Mouse (Mus musculus) cerebellum, adult 9-11 months (tissue): ENCODE data around the gene Sbno2.
"Not testable (repeated sequence)": the region's sequence is repeated elsewhere in the genome, so short reads cannot be mapped to it uniquely, and the experiment has no call there.

Experiments used
- DNase-seq: peaks from one replicate; pipeline ENCODE4 v3.0.0; 2022

Sbno2 gene

DNA sequence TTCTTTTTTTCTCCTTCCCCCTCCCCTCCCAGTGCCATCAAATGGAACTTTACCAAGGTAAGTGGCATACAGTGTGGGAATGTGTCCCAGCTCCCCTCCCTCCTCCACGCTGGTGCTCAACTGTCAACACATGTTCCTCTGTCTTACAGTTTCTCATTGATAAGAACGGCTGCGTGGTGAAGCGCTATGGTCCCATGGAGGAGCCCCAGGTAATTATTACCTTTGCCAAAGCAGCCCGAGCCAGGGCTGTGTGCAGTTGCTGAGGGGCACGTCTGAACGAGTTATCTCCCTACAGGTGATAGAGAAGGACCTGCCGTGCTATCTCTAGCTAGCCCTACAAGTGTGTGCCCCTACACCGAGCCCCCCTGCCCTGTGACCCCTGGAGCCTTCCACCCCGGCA is 49.5 kb downstream of the Sbno2 start:
- DNase-seq = no peak

DNA sequence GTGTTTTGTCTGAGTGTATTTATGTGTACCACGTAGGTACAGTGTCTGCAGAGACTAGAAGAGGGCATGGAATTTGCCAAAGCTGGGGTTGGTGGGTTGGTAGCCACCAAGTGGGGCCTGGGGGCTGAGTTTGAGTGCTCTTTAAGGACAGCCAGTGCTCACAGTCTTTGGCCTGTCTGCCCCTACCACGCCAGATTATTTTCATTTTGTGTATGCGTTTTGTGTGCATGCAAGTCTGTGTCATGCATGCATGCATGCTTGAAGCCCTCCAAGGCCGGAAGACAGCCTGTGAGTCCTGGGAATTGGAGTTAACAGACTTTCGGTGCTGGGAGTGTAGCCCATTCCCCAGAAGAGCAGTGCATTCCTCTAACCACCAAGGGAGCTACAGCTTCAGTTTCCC is 50.0 kb downstream of the Sbno2 start:
- no peak for DNase-seq

DNA sequence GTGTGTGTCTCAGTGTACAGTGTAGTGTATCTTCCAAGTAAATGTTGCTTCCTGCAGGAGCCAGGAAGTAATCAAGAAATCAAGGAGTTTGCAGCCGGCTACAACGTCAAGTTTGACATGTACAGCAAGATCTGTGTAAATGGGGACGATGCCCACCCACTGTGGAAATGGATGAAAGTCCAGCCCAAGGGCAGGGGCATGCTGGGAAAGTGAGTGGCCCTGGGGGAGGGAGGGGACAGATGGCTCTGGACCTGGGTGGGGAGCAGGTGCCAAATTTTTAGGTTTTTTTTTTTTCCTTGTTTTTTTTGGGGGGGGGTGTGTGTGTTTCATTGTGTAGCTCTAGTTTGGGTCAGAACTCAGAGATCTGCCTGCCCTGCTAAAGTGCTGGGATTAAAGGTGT is 50.5 kb downstream of the Sbno2 start:
- DNase-seq = peak; percentile 70

DNA sequence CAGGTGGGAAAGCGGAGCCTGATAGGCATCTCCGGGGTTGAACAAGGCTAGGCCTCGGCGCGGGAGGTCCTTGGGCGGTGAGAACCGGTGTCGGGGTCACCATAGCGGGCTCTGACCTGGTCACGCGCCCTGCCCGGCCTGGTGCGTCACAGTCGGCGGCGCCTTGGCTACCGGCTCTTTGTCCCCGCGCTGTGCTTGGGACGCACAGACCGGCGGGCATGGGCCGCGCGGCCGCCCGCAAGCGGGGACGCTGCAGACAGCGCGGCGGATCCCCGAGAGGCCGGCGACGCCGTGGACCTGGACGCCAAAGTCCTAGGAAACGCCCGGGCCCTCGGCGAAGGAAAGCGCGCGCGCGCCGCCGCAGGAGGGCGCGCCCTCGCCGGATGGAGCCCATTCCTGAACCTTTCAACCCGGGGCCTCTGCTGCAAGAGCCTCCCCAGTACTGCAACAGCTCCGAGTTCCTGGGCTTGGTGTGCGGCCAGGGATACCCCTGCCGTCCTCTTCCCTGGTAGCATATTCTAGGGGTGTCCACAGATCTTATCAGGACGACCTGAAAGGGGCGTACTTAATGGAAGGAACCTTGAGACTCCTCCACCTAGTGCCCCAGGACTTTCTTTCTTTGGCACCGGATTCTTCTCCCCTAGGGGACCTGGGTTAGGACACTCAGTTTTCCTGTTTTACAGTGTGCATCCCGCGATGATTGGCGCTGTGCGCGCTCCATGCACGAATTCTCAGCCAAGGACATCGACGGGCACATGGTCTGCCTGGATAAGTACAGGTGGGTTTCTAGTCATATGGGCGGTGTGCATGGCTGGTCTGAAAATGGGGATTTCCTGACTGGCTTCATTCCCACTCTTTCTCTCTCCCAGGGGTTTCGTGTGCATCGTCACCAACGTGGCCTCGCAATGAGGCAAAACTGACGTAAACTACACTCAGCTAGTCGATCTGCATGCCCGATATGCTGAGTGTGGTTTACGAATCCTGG is 51.2 kb downstream of the Sbno2 start:
- DNase-seq = peak; percentile 78

DNA sequence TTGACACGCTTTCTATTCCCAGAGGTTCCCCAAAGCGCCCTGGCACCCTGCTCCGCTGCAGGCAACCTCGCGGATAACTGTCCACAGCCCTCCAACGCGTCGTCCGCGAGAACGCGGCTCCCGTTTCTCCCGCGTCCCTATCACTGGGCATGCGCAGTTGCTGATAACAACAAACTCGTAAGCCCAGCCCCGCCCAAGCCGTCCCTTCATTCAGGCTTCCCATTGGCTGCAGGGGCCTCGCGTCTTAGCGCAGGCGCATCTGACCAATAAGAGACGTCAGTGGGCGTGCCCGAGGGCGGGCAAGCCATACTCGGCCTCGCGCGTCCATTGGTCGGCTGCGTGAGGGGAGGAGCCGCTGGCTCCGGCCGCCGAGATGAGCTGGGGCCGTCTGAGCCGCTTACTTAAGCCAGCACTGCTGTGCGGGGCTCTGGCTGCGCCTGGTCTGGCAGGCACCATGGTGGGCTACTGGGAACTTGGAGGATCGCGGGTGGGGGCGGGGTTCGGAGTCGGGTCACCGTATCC is 52.1 kb downstream of the Sbno2 start:
- peak; percentile 100 for DNase-seq

DNA sequence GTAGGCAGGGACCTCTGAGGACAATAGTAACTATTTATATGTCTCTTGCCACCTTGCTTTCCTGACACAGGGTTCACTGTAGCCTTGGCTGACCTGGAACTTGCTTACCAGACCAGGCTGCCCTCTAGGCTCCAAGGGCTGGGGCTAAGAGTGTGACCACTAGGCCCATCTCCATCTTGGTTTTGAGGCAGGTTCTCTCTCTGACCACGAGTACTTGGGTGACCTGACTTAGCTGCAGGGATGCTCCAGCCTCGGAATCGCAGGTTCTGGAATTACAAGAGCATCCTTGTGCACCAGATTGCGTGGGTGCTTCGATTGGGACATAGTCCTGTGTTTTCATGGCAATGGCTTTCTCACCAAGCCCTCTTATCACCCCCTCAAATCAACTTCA is 53.0 kb downstream of the Sbno2 start:
- DNase-seq = peak; percentile 54

DNA sequence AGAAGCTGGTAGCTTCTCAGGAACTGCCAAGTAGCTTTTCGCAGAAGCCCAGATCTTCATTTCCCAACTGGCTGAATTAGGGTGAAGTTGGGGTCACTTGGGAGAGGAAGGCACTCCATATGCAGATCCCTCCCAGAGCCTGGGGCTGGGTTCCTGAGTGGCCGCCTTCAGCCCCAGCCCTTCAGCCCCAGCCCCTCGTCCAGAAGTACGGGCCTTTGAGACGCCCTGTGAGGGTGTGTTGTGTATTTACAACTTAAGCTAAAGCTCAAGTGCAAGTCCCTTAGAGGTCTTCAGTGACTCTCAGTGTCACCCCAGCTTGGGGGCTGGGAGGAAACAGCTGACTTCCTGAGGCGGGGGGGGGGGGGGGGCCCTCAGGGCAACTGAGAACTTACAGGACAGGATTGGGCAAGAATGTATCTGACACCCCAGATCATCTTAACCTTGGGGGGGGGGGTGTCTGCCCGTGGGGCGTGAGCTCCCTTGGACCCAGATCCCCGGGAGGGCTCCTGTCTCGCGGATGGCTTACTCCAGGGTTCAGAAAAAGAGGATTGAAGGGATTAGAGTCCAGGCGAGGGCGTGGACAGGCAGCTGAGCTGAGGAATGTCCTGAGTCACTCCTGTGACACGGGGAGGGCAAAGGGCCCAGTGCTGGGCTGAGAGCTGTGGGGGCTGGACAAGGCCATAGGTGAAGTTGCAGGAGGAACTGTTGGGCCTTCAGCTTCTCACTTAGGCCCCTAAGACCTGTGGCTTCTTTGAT is 53.6 kb downstream of the Sbno2 start:
- DNase-seq = peak; percentile 53

DNA sequence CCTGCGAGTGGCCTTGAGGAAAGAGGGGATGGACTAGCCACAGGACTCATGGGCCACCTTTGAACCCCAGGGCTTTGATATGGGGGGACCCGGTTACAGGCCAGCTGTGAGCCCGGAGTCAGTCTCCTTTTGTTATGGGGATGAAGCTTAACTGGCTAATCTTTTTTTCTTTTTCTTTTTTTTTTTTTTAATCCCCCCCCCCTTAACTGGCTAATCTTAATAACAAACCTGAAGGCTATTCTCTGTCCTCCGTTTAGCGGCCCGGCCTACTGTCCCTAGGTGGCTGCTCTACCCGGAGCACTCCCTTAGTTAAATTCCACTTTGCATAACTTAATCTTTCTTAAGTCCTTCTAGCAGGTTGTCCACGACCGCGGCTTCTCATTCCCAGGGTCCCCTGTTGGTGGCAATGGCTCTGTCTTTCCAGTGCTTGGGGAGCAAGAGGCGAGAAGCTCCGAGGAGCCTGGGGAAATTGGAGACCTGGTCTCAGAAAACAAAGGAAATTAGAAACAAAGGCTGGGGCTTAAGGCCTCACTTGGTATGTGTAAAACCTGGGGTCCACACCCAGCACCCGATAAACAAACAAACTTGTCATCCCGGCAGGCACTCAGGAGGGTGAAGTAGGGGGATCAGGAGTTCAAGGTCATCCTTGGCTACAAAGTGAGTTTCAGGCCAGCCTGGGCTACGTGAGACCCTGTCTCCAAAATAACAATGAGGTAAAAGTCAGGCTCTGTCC is 54.3 kb downstream of the Sbno2 start:
- DNase-seq = peak; percentile 32

DNA sequence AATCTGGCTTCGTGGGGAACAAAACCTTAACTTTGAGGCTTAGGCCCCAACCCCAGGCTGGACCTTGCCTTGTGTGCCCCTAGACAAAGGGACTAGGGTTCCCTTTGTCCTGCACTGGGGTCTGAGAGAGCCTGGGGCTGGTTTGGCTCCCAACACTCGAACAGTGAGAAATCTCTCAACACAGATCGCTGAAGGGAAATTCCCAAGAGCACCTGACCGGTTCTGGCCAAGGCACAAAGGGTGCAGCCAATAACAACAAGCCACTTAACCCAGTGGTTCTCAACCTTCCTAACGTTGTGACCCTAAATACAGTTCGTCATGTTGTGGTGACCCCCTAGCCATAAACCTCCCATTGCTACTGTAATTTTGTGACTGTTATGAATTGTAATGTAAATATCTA is 55.1 kb downstream of the Sbno2 start:
- DNase-seq = no peak

DNA sequence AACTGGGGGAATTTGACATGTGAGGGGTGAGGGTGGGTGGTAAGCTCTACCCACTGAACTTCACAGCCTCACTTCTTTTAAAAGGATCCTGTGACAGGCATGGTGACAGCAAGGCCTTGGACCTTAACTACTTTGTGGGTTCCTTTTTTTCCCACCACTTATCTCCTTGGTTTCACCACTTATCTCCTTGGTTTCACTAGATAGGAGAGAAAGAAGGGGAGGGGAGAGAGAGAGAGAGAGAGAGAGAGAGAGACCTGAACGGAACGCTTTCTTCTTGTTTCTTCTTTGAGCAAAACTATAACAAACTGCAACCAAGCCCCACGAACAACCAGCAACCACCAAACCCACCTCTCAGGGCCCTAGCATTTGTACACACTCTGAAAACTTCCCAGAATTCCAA is 56.5 kb downstream of the Sbno2 start:
- DNase-seq = no peak

DNA sequence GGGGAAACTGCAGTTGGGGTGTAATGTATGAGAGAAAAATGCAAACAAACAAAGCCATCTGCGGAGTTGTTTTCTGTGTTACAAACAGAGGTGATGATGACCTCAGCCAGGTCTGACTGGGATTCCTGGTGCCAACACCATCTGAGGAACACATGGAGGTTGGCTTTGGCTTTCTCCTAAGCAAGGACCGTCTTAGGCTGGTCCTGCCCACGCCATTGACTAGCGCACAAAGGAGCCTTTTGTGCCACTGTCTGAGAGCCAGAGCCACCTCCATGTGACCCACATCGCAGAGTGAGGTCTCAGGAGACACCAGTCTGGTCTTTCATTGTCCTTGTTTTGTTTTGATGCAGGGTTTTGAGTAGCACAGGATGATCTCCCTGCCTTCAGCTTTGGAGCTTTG is 57.0 kb downstream of the Sbno2 start:
- DNase-seq = no peak

DNA sequence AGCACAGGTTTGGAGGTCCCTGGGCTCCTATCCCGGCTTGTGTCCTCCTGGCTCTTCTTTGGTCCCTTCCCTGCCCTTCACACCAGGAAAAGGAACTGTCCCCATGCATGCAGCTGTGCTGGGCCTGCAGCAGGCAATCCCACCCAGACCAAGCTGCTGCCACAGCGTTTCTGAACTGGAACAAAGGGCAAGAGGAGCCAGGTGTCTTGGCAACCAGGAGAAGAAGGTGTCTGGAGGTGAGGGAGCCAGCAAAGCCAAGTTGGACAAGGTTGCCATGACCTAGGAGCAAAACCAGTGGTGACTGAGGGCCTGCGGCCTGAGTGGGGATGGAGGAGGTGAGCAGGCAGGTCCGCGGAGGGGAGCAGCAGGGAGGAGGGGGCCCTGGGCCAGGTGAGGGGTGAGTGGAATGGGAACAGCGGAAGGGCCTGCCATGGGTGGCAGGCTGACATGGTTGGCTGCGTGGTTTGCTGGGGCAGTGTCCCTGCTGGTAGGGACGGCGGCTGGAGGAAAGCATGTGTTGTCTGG is 58.3 kb downstream of the Sbno2 start, which contains the start of gene Gpx4:
Gene Gpx4 (plus strand): TSS at position 126 of the 525 bp plus-strand sequence.
- peak; percentile 16 for DNase-seq

DNA sequence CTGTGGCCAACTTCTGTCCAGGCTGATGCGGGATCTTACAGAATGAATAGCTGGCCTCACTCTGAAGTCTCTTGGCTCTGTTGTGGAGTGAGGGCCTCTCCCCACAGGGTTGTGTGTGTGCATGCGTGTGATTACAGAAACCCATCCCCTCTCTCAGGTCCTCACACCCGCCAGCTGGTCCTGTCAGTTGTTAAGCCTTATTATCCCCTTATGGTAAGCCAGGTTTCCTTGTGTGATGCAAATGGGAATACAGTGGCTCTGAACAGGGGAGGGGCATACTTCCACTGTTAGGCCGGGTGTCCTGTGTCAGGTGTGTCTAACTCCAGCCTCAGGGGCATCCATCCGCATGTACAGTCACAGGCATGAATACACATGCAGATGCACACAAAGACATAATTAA is 59.6 kb downstream of the Sbno2 start:
- no peak for DNase-seq

DNA sequence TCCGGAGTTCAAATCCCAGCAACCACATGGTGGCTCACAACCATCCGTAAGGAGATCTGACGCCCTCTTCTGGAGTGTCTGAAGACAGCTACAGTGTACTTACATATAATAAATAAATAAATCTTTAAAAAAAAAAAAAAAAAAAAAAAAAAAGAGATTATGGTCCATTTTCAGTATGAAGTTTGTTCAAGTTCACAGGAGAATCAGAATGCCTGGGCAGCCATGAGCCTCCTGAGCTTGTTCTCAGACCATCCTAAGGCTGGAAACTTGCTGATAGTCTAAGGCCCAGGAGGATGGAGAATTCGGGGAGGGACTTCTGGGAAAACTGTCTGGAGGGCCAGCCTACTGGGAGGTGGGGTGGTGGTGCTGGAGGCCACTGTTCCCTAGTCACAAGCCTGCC is 60.0 kb downstream of the Sbno2 start:
- not testable (repeated sequence) for DNase-seq

DNA sequence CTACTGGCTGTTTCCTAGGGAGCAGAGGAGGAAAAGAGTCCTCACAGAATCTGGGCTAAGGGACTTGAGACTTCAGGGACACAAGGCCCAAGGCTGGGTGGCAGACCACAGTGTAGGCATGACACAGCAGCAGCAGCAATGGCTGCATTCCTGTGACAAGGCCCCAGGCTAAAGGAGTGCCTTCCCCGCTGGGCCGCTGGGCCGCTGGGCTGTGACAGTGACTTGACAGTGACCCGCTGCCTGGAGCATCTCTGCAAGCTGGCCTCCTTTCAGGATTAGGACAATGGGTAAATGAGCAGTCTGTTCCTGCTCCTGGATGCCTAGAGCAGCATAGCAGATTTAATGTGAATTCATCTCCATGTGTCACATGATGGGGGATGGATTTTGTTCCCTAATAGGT is 61.3 kb downstream of the Sbno2 start:
- DNase-seq = peak; percentile 52

DNA sequence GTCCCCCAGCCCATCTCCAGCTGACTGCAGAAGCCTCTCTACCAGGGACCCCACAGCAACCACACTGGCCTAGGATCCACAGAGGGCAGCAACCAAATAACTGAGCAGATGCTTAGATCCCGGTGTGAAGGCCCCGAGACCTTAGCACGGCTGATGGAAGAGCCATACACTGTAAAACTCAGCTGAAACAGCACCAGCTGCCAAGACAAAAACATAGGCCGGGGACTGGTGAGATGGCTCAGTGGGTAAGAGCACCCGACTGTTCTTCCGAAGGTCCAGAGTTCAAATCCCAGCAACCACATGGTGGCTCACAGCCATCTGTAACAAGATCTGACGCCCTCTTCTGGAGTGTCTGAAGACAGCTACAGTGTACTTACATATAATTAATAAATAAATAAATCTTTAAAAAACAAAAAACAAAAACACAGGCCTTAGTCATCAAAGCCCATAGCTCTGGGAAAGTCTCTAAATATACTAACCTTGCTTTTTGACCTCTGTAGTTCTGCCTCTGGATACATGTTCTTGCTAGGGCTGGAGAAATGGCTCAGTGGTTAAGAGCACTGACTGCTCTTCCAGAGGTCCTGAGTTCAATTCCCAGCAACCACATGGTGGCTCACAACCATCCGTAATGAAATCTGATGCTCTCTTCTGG is 63.8 kb downstream of the Sbno2 start:
- not testable (repeated sequence) for DNase-seq

DNA sequence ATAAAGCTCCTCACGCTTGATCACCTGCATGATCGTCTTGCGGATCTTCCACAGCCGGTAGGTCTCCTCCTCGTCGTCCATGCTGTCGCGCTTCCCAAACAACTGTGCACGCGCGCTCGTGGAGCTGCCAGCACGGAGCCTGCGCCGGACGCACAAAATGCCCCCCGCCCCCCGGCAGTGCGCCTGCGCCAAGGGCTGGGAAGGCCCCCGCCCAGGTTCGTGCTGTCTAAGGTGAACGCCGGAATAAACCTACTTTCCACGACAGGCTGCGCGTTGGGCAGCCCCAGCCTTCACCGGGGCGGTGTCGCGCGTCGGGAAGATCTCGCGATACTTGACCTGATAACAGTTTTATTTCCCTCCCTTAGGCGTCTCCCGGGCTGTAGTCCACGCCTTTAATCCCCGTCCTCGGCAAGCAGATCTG is 65.8 kb downstream of the Sbno2 start, which contains the start of gene Polr2e:
Gene Polr2e (minus strand): TSS at position 237 of the 421 bp plus-strand sequence.
- DNase-seq = peak; percentile 99

DNA sequence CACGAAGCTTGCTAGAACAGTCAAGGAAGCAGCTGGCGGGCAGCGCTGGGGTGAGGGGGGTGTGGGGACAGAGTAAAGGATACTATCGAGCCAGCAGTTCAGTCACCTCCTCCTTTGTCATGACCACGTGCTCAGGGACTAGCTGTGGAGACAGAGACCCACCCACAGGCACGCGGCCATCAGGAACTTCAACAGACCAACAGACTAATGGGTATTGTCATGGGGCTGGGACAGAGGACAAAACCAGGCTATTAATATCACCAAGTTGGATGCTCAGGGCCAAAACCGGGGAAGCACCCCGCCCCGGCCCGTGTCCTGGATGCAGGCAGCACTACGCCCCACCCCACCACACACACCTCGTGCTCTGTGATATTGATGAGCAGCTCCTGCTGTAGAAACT is 68.5 kb downstream of the Sbno2 start:
- peak; percentile 45 for DNase-seq

DNA sequence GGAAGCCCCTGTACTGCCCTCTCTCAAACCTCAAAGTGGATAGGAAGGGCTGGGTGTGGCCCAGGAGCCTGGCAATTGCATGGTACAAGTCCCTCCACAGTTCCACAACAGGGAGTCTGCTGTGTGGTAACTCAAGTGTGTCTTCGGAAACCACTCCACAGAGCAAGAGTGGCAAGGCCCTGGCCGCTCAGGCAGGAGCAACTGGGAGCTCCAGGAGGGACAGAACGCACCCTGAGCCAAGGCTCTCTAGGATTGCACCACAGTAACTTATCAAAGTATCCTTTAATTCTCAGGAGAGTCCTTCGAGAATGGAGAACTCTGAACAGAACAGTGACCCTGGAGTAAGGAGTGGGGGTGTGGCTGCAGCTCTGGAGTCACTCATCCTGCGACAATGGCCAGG is 69.7 kb downstream of the Sbno2 start:
- DNase-seq = no peak

DNA sequence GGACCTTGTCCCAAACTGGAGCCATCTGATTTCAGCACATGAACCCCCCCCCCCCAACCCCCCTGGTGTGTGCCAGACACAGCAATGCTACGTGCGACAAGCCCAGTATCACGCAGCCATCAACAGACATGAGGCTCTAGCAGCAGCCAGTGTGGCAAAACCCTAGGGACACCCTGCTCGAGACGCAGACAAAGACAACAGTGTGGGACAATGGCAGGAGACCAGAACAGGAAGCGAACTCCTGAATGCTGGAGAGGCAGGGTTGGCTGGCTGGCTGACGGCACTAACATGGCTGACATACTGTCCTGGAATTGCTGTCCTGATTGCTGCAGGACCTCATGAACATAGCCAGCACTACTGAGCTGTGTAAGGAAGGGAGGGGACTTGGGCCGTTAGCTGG is 70.2 kb downstream of the Sbno2 start:
- no peak for DNase-seq

DNA sequence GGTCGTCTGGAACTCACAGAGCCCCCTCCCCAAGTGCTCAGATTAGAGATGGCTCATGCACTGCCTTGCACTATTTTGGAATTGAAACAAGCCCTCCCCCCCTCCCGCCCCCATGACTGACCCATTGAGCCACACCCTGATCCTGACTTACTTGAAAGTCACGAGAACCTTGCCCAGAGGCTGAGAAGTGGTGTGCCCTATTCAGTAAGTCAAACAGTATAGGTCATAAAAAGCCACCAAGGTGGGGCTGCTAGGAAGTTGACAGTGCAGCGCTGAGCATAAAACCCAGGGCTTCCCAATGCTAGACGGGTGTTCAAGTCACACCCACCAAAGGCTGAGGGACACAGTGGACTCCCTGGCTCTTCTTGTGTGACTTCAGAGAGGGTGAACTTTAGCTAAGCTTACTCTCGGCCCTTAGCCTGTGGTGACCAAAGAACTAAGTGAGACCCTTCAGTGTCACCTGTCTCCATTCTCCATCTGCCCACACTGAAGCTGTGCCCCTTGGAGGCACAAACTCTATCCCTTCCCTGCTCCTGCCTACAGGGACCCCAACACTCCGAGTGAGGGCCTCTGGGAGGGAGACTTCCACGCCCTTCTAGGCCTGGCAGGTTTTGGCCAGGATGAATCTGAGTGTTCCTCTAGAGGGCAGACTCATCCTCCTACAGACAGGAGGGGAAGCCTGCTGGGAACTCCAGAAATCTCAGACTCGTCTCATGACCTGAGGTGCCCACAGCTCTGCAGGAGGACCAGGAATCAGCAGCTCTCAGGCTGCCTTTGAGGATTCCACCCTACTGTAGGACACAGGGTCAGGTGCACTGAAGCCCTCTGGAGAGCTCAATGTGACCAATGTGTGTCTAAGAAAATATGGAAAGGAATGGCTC is 71.6 kb downstream of the Sbno2 start:
- peak; percentile 63 for DNase-seq
